Mouse (Mus musculus) right cerebral cortex, postnatal 4 days (tissue): ENCODE results near the gene Ncstn.

Source experiments
- DNase-seq: peaks from one replicate; pipeline ENCODE4 v3.0.0-alpha.2; 2022

Ncstn gene

GRCm38 (mm10) chr1:172071556-172071955, 11.0 kb downstream of the Ncstn start:
- DNase-seq = no peak

GRCm38 (mm10) chr1:172070227-172070626, 12.4 kb downstream of the Ncstn start:
- no peak for DNase-seq

GRCm38 (mm10) chr1:172064613-172065141, 17.9 kb downstream of the Ncstn start:
- DNase-seq = peak; percentile 29

- DNase-seq = no peak
These were observed 19.1 kb downstream of the Ncstn start for GRCm38 (mm10) chr1:172063291-172064023.

GRCm38 (mm10) chr1:172062101-172062500, 20.5 kb downstream of the Ncstn start:
- DNase-seq = no peak

- no peak for DNase-seq
These were observed 21.4 kb downstream of the Ncstn start for GRCm38 (mm10) chr1:172061217-172061616.

- no peak for DNase-seq
These were observed 21.9 kb downstream of the Ncstn start for GRCm38 (mm10) chr1:172060659-172061058.

GRCm38 (mm10) chr1:172058874-172059273, 23.7 kb downstream of the Ncstn start:
- no peak for DNase-seq

- no peak for DNase-seq
These were observed 24.3 kb downstream of the Ncstn start for GRCm38 (mm10) chr1:172058321-172058720.

GRCm38 (mm10) chr1:172057491-172057921, 25.1 kb downstream of the Ncstn start, which contains the start of gene Nhlh1:
Gene Nhlh1 (minus strand): TSS chr1:172057573.
- DNase-seq = no peak

- DNase-seq = no peak
These were observed 26.3 kb downstream of the Ncstn start for GRCm38 (mm10) chr1:172056251-172056650.

- peak; percentile 34 for DNase-seq
These were observed 28.8 kb downstream of the Ncstn start for GRCm38 (mm10) chr1:172053541-172054440.

GRCm38 (mm10) chr1:172052766-172053279, 29.8 kb downstream of the Ncstn start:
- no peak for DNase-seq

GRCm38 (mm10) chr1:172049131-172049782, 33.3 kb downstream of the Ncstn start:
- DNase-seq = no peak

GRCm38 (mm10) chr1:172048241-172048734, 34.3 kb downstream of the Ncstn start:
- no peak for DNase-seq

GRCm38 (mm10) chr1:172046938-172047337, 35.7 kb downstream of the Ncstn start:
- peak; percentile 83 for DNase-seq

- DNase-seq = no peak
These were observed 36.2 kb downstream of the Ncstn start for GRCm38 (mm10) chr1:172046410-172046809.

GRCm38 (mm10) chr1:172029914-172030313, 52.7 kb downstream of the Ncstn start:
- no peak for DNase-seq

GRCm38 (mm10) chr1:172028394-172029275, 54.0 kb downstream of the Ncstn start, which contains the start of gene Vangl2:
Gene Vangl2 (minus strand): TSS chr1:172028444.
- no peak for DNase-seq

GRCm38 (mm10) chr1:172027809-172028102, 54.8 kb downstream of the Ncstn start:
- DNase-seq = no peak

- peak; percentile 96 for DNase-seq
These were observed 55.4 kb downstream of the Ncstn start for GRCm38 (mm10) chr1:172027010-172027808.
